ENCODE assay signal across 8 mouse cellular contexts in genomic region chr12:3560596-3560995, GRCm38 (mm10). TPM values are rescaled to one million over a fixed set of nuclear protein-coding genes. Genes with fewer than 3 reads are reported as not detected.
A peak's percentile ranks its signal among the peaks of the same experiment; 100 is the strongest.
DNase-seq lines count a peak whose midpoint lies in the region; ATAC-seq lines count a peak whose summit lies in the region.

No protein-coding gene starts in this region.

- peak; percentile 64 for DNase-seq in forebrain, embryonic 14.5 days (ENCODE audit: low spot score)
- DNase-seq in c-Kit-positive CD71-negative TER-119-negative erythroid progenitor cells, embryonic 14.5 days (ENCODE audit: low read depth): peak; percentile 48
- DNase-seq in intestine, embryonic 14.5 days (ENCODE audit: low spot score): peak; percentile 60
- DNase-seq in left cerebral cortex, postnatal 25 days (ENCODE audit: low spot score in 2 of 2): peak; percentile 69 to 84
- peak; percentile 91 for DNase-seq in naive thymus-derived CD4-positive, alpha-beta T cell, adult 2 months (ENCODE audit: low read depth)
- peak; percentile 90 for DNase-seq in thymus, postnatal 0 days (ENCODE audit: low spot score)

- H3K27me3 ChIP-seq in forebrain, embryonic 14.5 days (replicated peaks; ENCODE audit: control insufficient read depth, insufficient read depth, low read length): no peaks in the 10 kb centered on the region
- H3K27me3 ChIP-seq in forebrain, embryonic 15.5 days: no peaks in the 10 kb centered on the region
- H3K27me3 ChIP-seq in intestine, embryonic 14.5 days (replicated peaks; ENCODE audit: control insufficient read depth, insufficient read depth, low read length): no peaks in the 10 kb centered on the region

- H3K9me3 ChIP-seq in forebrain, embryonic 14.5 days (replicated peaks; ENCODE audit: control insufficient read depth, low read length): no peaks in the 10 kb centered on the region
- no peaks in the 10 kb centered on the region for H3K9me3 ChIP-seq in forebrain, embryonic 15.5 days
- H3K9me3 ChIP-seq in intestine, embryonic 14.5 days (ENCODE audit: control insufficient read depth, low read length): no peaks in the 10 kb centered on the region

- H3K4me1 ChIP-seq in forebrain, embryonic 14.5 days (ENCODE audit: control insufficient read depth, insufficient read depth, low read length): no peaks in the 10 kb centered on the region
- H3K4me1 ChIP-seq in forebrain, embryonic 15.5 days: no peaks in the 10 kb centered on the region
- no peaks in the 10 kb centered on the region for H3K4me1 ChIP-seq in intestine, embryonic 14.5 days (replicated peaks; ENCODE audit: control insufficient read depth, insufficient read depth, low read length)

- no peak overlapping the region for H3K4me2 ChIP-seq in forebrain, embryonic 14.5 days (ENCODE audit: low read length)
- no peak overlapping the region for H3K4me2 ChIP-seq in forebrain, embryonic 15.5 days (replicated peaks)
- H3K4me2 ChIP-seq in intestine, embryonic 14.5 days (ENCODE audit: low read length): no peak overlapping the region

- intact Hi-C loops in left cerebral cortex, postnatal 25 days (cut with DNase I): loop anchor here (5.0 kb wide), 1 partner anchor 43 kb away; no protein-coding TSS in a partner anchor

- H3K4me3 ChIP-seq in forebrain, embryonic 14.5 days (ENCODE audit: low read depth, low read length): no peak overlapping the region
- no peak overlapping the region for H3K4me3 ChIP-seq in forebrain, embryonic 15.5 days
- H3K4me3 ChIP-seq in intestine, embryonic 14.5 days (ENCODE audit: low read depth, low read length): no peak overlapping the region

- WGBS in forebrain, embryonic 14.5 days: 42% methylated on average over 1 of the region's 1 CpGs
- WGBS in forebrain, embryonic 15.5 days: 28% methylated on average over 1 of the region's 1 CpGs
- 19% methylated on average over 1 of the region's 1 CpGs for WGBS in intestine, embryonic 14.5 days

- H3K9ac ChIP-seq in forebrain, embryonic 14.5 days (ENCODE audit: low read length): no peak overlapping the region
- no peak overlapping the region for H3K9ac ChIP-seq in forebrain, embryonic 15.5 days (replicated peaks)
- no peak overlapping the region for H3K9ac ChIP-seq in intestine, embryonic 14.5 days (ENCODE audit: low read length)

- no peak overlapping the region for H3K27ac ChIP-seq in forebrain, embryonic 14.5 days (ENCODE audit: low read depth, low read length)
- no peak overlapping the region for H3K27ac ChIP-seq in forebrain, embryonic 15.5 days (replicated peaks)
- H3K27ac ChIP-seq in intestine, embryonic 14.5 days (ENCODE audit: low read depth): no peak overlapping the region

- H3K36me3 ChIP-seq in forebrain, embryonic 14.5 days (ENCODE audit: control insufficient read depth, insufficient read depth, low read length): no peaks in the 10 kb centered on the region
- H3K36me3 ChIP-seq in forebrain, embryonic 15.5 days: no peaks in the 10 kb centered on the region
- H3K36me3 ChIP-seq in intestine, embryonic 14.5 days (ENCODE audit: control insufficient read depth, insufficient read depth, low read length): no peaks in the 10 kb centered on the region

- ATAC-seq in forebrain, embryonic 14.5 days: peak; percentile 26; the same call in 1 of the 2 replicates
- ATAC-seq in forebrain, embryonic 15.5 days (replicated peaks): no peak
- peak; percentile 98 for ATAC-seq in CD4-positive, CD25-positive, alpha-beta regulatory T cell, adult 4 months
- ATAC-seq in intestine, embryonic 14.5 days (replicated peaks; ENCODE audit: low FRiP score, low TSS enrichment, low read depth): no peak

RNA-seq across cellular contexts. Expression of gene Dtnb, which starts 11.6 kb away (rescaled TPM):
- polyA plus RNA-seq in forebrain, embryonic 14.5 days (2014; fragmentation: Nextera tagmentation; extraction: Ambion mirVana): 27.3 and 34.8 TPM in 2 replicates
- polyA plus RNA-seq in forebrain, embryonic 15.5 days (2015; fragmentation: Nextera tagmentation; extraction: Ambion mirVana): 31.5 and 33.8 TPM in 2 replicates
- 10 to 100 TPM; 25.4 to 28.0 TPM for polyA plus RNA-seq in CD4-positive, CD25-positive, alpha-beta regulatory T cell, adult 4 months (2017; shearing (Covaris generic))
- 32.6 and 32.8 TPM in 2 replicates for polyA plus RNA-seq in intestine, embryonic 14.5 days (2014; fragmentation: Nextera tagmentation; extraction: Ambion mirVana)
- total RNA-seq in left cerebral cortex, postnatal 25 days (2021): 100 to 1,000 TPM; 105 to 112 TPM
- 27.8 and 29.3 TPM in 2 replicates for polyA plus RNA-seq in thymus, postnatal 0 days (2015; fragmentation: Nextera tagmentation; extraction: Ambion mirVana)

Comparison
In these comparisons a context has a peak if more than half of its experiments do, and no peak if none do; other contexts are left out.
1. ATAC-seq: peak in forebrain, embryonic 14.5 days (single experiment) and CD4-positive, CD25-positive, alpha-beta regulatory T cell, adult 4 months (single experiment); none in forebrain, embryonic 15.5 days (single experiment) and intestine, embryonic 14.5 days (single experiment).
2. Peak in every context shown above with its lines, with median percentiles within 50 percentile points of each other: DNase-seq.